Comparison of ENCODE assay signal across 9 mouse cellular contexts in genomic region chr7:16895511-16895910, GRCm38 (mm10). TPM values are rescaled to one million over a fixed set of nuclear protein-coding genes. Genes with fewer than 3 reads are reported as not detected.
DNase-seq lines count a peak whose midpoint lies in the region; ATAC-seq lines count a peak whose summit lies in the region.
"Had no signal": no experiment of that assay in that cellular context is flagged by ENCODE, and none has a peak within 500 bp of the region (broad histone marks: within the 10 kb centered on the region; RNA-seq: fewer than 3 reads in every experiment).

No protein-coding gene starts in this region.

- H3K9ac ChIP-seq in liver, embryonic 11.5 days (ENCODE audit: low read depth, low read length) = no peak overlapping the region
- 0 out of 2 replicates have a peak overlapping the region, but pooled peaks have one; percentile 29 for H3K9ac ChIP-seq in forebrain, embryonic 12.5 days
- no peak overlapping the region for H3K9ac ChIP-seq in neural tube, embryonic 12.5 days

- no peaks in the 10 kb centered on the region for H3K36me3 ChIP-seq in liver, embryonic 11.5 days (ENCODE audit: control insufficient read depth, insufficient read depth, low read length)
- H3K36me3 ChIP-seq in forebrain, embryonic 12.5 days (replicated peaks) = no peaks in the 10 kb centered on the region
- H3K36me3 ChIP-seq in limb, embryonic 10.5 days = peaks cover 14% of the 10 kb centered on the region
- H3K36me3 ChIP-seq in neural tube, embryonic 12.5 days = no peaks in the 10 kb centered on the region

- H3K27ac ChIP-seq in liver, embryonic 11.5 days (ENCODE audit: low read depth, low read length) = no peak overlapping the region
- H3K27ac ChIP-seq in forebrain, embryonic 12.5 days = no peak overlapping the region
- H3K27ac ChIP-seq in limb, embryonic 10.5 days = peak overlapping the region; percentile 65; the same call in 1 of the 2 replicates
- H3K27ac ChIP-seq in neural tube, embryonic 12.5 days = no peak overlapping the region

- H3K9me3 ChIP-seq in liver, embryonic 11.5 days (ENCODE audit: control insufficient read depth, low read length) = no peaks in the 10 kb centered on the region
- H3K9me3 ChIP-seq in forebrain, embryonic 12.5 days = no peaks in the 10 kb centered on the region
- no peaks in the 10 kb centered on the region for H3K9me3 ChIP-seq in limb, embryonic 10.5 days (replicated peaks)
- no peaks in the 10 kb centered on the region for H3K9me3 ChIP-seq in neural tube, embryonic 12.5 days

- WGBS in liver, embryonic 11.5 days = 39% methylated on average over 10 of the region's 10 CpGs
- 32% methylated on average over 10 of the region's 10 CpGs for WGBS in forebrain, embryonic 12.5 days
- 31% methylated on average over 10 of the region's 10 CpGs for WGBS in limb, embryonic 10.5 days
- 26% methylated on average over 10 of the region's 10 CpGs for WGBS in neural tube, embryonic 12.5 days

- no peak for ATAC-seq in liver, embryonic 11.5 days (replicated peaks; ENCODE audit: low FRiP score)
- no peak for ATAC-seq in forebrain, embryonic 12.5 days (ENCODE audit: low FRiP score)
- no peak for ATAC-seq in neural tube, embryonic 12.5 days (ENCODE audit: low FRiP score, low read depth)

- no peak for DNase-seq in liver, embryonic 11.5 days (ENCODE audit: low spot score)
- no peak for DNase-seq in liver
- DNase-seq in limb, embryonic 10.5 days (ENCODE audit: low spot score) = no peak
- DNase-seq in adrenal gland, postnatal 25 days = no peak
- DNase-seq in cerebellum, postnatal 10 days = no peak
- DNase-seq in ovary, postnatal 14 days (ENCODE audit: low spot score) = no peak

- peaks cover 15% of the 10 kb centered on the region for H3K4me1 ChIP-seq in liver, embryonic 11.5 days (replicated peaks; ENCODE audit: control insufficient read depth, insufficient read depth, low read length)
- H3K4me1 ChIP-seq in forebrain, embryonic 12.5 days = peaks cover 55% of the 10 kb centered on the region
- H3K4me1 ChIP-seq in limb, embryonic 10.5 days = peaks cover 57% of the 10 kb centered on the region
- H3K4me1 ChIP-seq in neural tube, embryonic 12.5 days = peaks cover 39% of the 10 kb centered on the region

- peak overlapping the region; percentile 56 for H3K4me2 ChIP-seq in liver, embryonic 11.5 days
- peak overlapping the region; percentile 62 for H3K4me2 ChIP-seq in forebrain, embryonic 12.5 days
- H3K4me2 ChIP-seq in neural tube, embryonic 12.5 days (replicated peaks) = peak overlapping the region; percentile 59

- 0 out of 2 replicates have a peak overlapping the region, but pooled peaks have one; percentile 7 for H3K4me3 ChIP-seq in liver, embryonic 11.5 days (ENCODE audit: low read depth, low read length)
- H3K4me3 ChIP-seq in forebrain, embryonic 12.5 days (replicated peaks) = peak overlapping the region; percentile 28
- H3K4me3 ChIP-seq in limb, embryonic 10.5 days = peak overlapping the region; percentile 53
- H3K4me3 ChIP-seq in neural tube, embryonic 12.5 days = no peak overlapping the region

- H3K27me3 ChIP-seq in liver, embryonic 11.5 days (replicated peaks; ENCODE audit: control insufficient read depth, insufficient read depth, low read length) = peaks cover 43% of the 10 kb centered on the region
- H3K27me3 ChIP-seq in forebrain, embryonic 12.5 days = peaks cover 36% of the 10 kb centered on the region
- peaks cover 24% of the 10 kb centered on the region for H3K27me3 ChIP-seq in limb, embryonic 10.5 days (ENCODE audit: low read depth, poor library complexity, severe bottlenecking)
- peaks cover 32% of the 10 kb centered on the region for H3K27me3 ChIP-seq in neural tube, embryonic 12.5 days (replicated peaks)

RNA-seq across cellular contexts. Expression of gene Gng8, which starts 3.9 kb away (rescaled TPM):
- polyA plus RNA-seq in liver, embryonic 11.5 days (2014; fragmentation: Nextera tagmentation; extraction: Ambion mirVana) = 1.8 and 3.3 TPM in 2 replicates
- polyA plus RNA-seq in forebrain, embryonic 12.5 days (2016; fragmentation: Nextera tagmentation; extraction: Ambion mirVana) = 14.7 and 16.4 TPM in 2 replicates
- 15.4 and 18.5 TPM in 2 replicates for polyA plus RNA-seq in limb, embryonic 10.5 days (2016; fragmentation: Nextera tagmentation; extraction: Ambion mirVana)
- polyA plus RNA-seq in neural tube, embryonic 12.5 days (2016; fragmentation: Nextera tagmentation; extraction: Ambion mirVana) = 8.4 and 9.6 TPM in 2 replicates
- total RNA-seq in adrenal gland, postnatal 25 days (2021) = 0.70 TPM in 1 of 2 replicates, not detected in the other

RNA-seq across cellular contexts. Expression of gene Ptgir, which starts 10.8 kb away (rescaled TPM):
- polyA plus RNA-seq in liver, embryonic 11.5 days (2014; fragmentation: Nextera tagmentation; extraction: Ambion mirVana) = 1.2 and 1.3 TPM in 2 replicates
- 0.24 and 0.51 TPM in 2 replicates for polyA plus RNA-seq in forebrain, embryonic 12.5 days (2016; fragmentation: Nextera tagmentation; extraction: Ambion mirVana)
- 0.18 and 0.43 TPM in 2 replicates for polyA plus RNA-seq in limb, embryonic 10.5 days (2016; fragmentation: Nextera tagmentation; extraction: Ambion mirVana)
- polyA plus RNA-seq in neural tube, embryonic 12.5 days (2016; fragmentation: Nextera tagmentation; extraction: Ambion mirVana) = 1.5 and 3.0 TPM in 2 replicates
- total RNA-seq in adrenal gland, postnatal 25 days (2021) = 1.5 and 1.6 TPM in 2 replicates
- polyA plus RNA-seq: Patski had no signal

RNA-seq across cellular contexts. Expression of gene Dact3, which starts 20.4 kb away (rescaled TPM):
- 2.5 and 2.6 TPM in 2 replicates for polyA plus RNA-seq in liver, embryonic 11.5 days (2014; fragmentation: Nextera tagmentation; extraction: Ambion mirVana)
- polyA plus RNA-seq in forebrain, embryonic 12.5 days (2016; fragmentation: Nextera tagmentation; extraction: Ambion mirVana) = 2.6 and 3.2 TPM in 2 replicates
- polyA plus RNA-seq in limb, embryonic 10.5 days (2016; fragmentation: Nextera tagmentation; extraction: Ambion mirVana) = 7.0 and 8.2 TPM in 2 replicates
- 9.0 and 10.2 TPM in 2 replicates for polyA plus RNA-seq in neural tube, embryonic 12.5 days (2016; fragmentation: Nextera tagmentation; extraction: Ambion mirVana)
- total RNA-seq in adrenal gland, postnatal 25 days (2021) = 1.8 and 2.8 TPM in 2 replicates

RNA-seq across cellular contexts. Expression of gene Calm3, which starts 28.4 kb away (rescaled TPM):
- 147 and 169 TPM in 2 replicates for polyA plus RNA-seq in liver, embryonic 11.5 days (2014; fragmentation: Nextera tagmentation; extraction: Ambion mirVana)
- polyA plus RNA-seq in forebrain, embryonic 12.5 days (2016; fragmentation: Nextera tagmentation; extraction: Ambion mirVana) = 227 and 234 TPM in 2 replicates
- polyA plus RNA-seq in limb, embryonic 10.5 days (2016; fragmentation: Nextera tagmentation; extraction: Ambion mirVana) = 127 and 134 TPM in 2 replicates
- polyA plus RNA-seq in neural tube, embryonic 12.5 days (2016; fragmentation: Nextera tagmentation; extraction: Ambion mirVana) = 213 and 232 TPM in 2 replicates
- total RNA-seq in adrenal gland, postnatal 25 days (2021) = 242 and 255 TPM in 2 replicates

RNA-seq across cellular contexts. Expression of gene Pnmal2, which starts 49.0 kb away (rescaled TPM):
- 0.58 and 0.80 TPM in 2 replicates for polyA plus RNA-seq in liver, embryonic 11.5 days (2014; fragmentation: Nextera tagmentation; extraction: Ambion mirVana)
- 52.6 and 53.3 TPM in 2 replicates for polyA plus RNA-seq in forebrain, embryonic 12.5 days (2016; fragmentation: Nextera tagmentation; extraction: Ambion mirVana)
- polyA plus RNA-seq in limb, embryonic 10.5 days (2016; fragmentation: Nextera tagmentation; extraction: Ambion mirVana) = 2.6 and 5.7 TPM in 2 replicates
- 40.2 and 47.5 TPM in 2 replicates for polyA plus RNA-seq in neural tube, embryonic 12.5 days (2016; fragmentation: Nextera tagmentation; extraction: Ambion mirVana)
- total RNA-seq in adrenal gland, postnatal 25 days (2021) = 26.9 and 36.1 TPM in 2 replicates
